Mouse (Mus musculus): ENCODE data around the gene Cdkl3. TPM values are rescaled to one million over a fixed set of nuclear protein-coding genes. Genes with fewer than 3 reads are reported as not detected.

Gene Cdkl3
- polyA plus RNA-seq, 1 experiment from 2014 or later: 1.6 TPM

GRCm38 (mm10) chr11:51971644-51972043 is 32.4 kb upstream of the Cdkl3 start:
- ATAC-seq (no peak), DNase-seq (no peak)
- Histone ChIP-seq H3K27ac (ENCODE audit: low read depth) (no peak overlapping the region), H3K9me3 (ENCODE audit: low read length) (no peaks in the 10 kb centered on the region), H3K27me3 (ENCODE audit: insufficient read depth, low read length) (no peaks in the 10 kb centered on the region), H3K4me3 (ENCODE audit: low read depth, low read length) (no peak overlapping the region), H3K36me3 (replicated peaks; ENCODE audit: insufficient read depth, low read length) (peaks cover 50% of the 10 kb centered on the region), H3K4me2 (ENCODE audit: low read depth, low read length) (no peak overlapping the region), H3K9ac (replicated peaks) (no peak overlapping the region), H3K4me1 (ENCODE audit: insufficient read depth) (peaks cover 9% of the 10 kb centered on the region)
- TF ChIP-seq EP300 (IDR thresholded peaks at IDR 0.05; ENCODE audit: low read depth) (no peak), CTCF (IDR thresholded peaks at IDR 0.05; ENCODE audit: low read depth) (no peak)
- WGBS (ENCODE audit: insufficient replicate concordance): 85% methylated on average over 6 of the region's 6 CpGs

GRCm38 (mm10) chr11:51999611-52000289 is 4.3 kb upstream of the Cdkl3 start:
- H3K36me3 ChIP-seq (replicated peaks; ENCODE audit: insufficient read depth, low read length): peaks cover 33% of the 10 kb centered on the region
- peak; percentile 68 for DNase-seq
- peak overlapping the region; percentile 98 for H3K9ac ChIP-seq (replicated peaks)
- no peaks in the 10 kb centered on the region for H3K9me3 ChIP-seq (ENCODE audit: low read length)
- peak overlapping the region; percentile 98 for H3K4me3 ChIP-seq (ENCODE audit: low read depth, low read length)
- no peaks in the 10 kb centered on the region for H3K27me3 ChIP-seq (ENCODE audit: insufficient read depth, low read length)
- peaks cover 23% of the 10 kb centered on the region for H3K4me1 ChIP-seq (ENCODE audit: insufficient read depth)
- WGBS (ENCODE audit: insufficient replicate concordance): under 1% methylated on average over 28 of the region's 29 CpGs
- TF ChIP-seq EP300 (IDR thresholded peaks at IDR 0.05; ENCODE audit: low read depth): no peak
- peak; percentile 23 for TF ChIP-seq CTCF (IDR thresholded peaks at IDR 0.05; ENCODE audit: low read depth)
- peak overlapping the region; percentile 86 for H3K4me2 ChIP-seq (ENCODE audit: low read depth, low read length)
- peak overlapping the region; percentile 99 for H3K27ac ChIP-seq (ENCODE audit: low read depth)
- peak; percentile 12 for ATAC-seq

DNA sequence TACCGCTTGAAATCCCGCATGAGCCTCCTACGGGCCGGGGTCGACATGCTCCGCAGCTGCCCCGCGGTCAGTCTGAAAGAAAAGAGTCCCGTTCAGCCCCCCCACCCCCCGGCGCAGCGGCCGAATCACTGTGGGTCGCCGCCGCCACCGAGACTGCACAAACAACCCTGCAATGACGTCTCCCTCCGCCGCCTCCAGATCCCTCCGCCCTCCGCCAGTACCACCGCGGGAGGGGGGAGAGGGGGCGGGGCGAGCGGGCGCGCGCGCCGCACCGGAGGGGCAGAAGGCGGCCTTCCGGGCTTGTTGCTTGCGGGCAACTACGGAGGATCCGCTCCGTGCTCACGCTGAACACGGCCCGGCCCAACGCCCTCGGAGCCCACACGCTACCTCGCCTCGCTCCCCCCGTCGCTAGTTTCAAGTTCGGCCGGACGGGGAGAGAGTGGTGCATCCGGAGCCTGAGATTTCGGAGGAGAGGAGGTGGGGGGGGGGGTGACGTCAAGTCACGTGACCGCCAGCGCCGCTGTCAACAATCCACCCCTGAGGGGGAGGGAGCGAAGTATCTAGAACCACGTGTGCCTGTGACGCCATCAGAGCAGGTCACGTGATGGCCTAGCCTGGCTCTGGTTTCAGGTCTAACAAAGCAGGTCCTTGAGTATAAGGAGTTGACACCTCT is 3.6 kb upstream of the Cdkl3 start, which contains the start of gene Ube2b:
Ube2b (minus strand) TSS at position 473 of the 673 bp plus-strand sequence.
- TF ChIP-seq EP300 (IDR thresholded peaks at IDR 0.05; ENCODE audit: low read depth) (no peak), CTCF (IDR thresholded peaks at IDR 0.05; ENCODE audit: low read depth) (no peak)
- WGBS (ENCODE audit: insufficient replicate concordance): 0% methylated on average over 47 of the region's 63 CpGs
- peak within 1 kb of the TSS; percentile 98 for H3K9ac ChIP-seq (replicated peaks)
- peak within 1 kb of the TSS; percentile 86 for H3K4me2 ChIP-seq (ENCODE audit: low read depth, low read length)
- H3K9me3 ChIP-seq (ENCODE audit: low read length): no peaks in the 10 kb centered on the region
- H3K4me1 ChIP-seq (ENCODE audit: insufficient read depth): peaks cover 27% of the 10 kb centered on the region
- DNase-seq (peak; percentile 97), ATAC-seq (peak; percentile 82)
- peak within 1 kb of the TSS; percentile 98 for H3K4me3 ChIP-seq (ENCODE audit: low read depth, low read length)
- peaks cover 26% of the 10 kb centered on the region for H3K36me3 ChIP-seq (replicated peaks; ENCODE audit: insufficient read depth, low read length)
- no peaks in the 10 kb centered on the region for H3K27me3 ChIP-seq (ENCODE audit: insufficient read depth, low read length)
- peak within 1 kb of the TSS; percentile 99 for H3K27ac ChIP-seq (ENCODE audit: low read depth)

GRCm38 (mm10) chr11:52001341-52001740 is 2.7 kb upstream of the Cdkl3 start:
- Histone ChIP-seq H3K4me1 (ENCODE audit: insufficient read depth) (peaks cover 29% of the 10 kb centered on the region), H3K9ac (replicated peaks) (no peak overlapping the region), H3K27ac (ENCODE audit: low read depth) (peak overlapping the region; percentile 50; the same call in 1 of the 2 replicates), H3K4me2 (ENCODE audit: low read depth, low read length) (peak overlapping the region; percentile 56; the same call in 1 of the 2 replicates), H3K4me3 (ENCODE audit: low read depth, low read length) (no peak overlapping the region), H3K27me3 (ENCODE audit: insufficient read depth, low read length) (no peaks in the 10 kb centered on the region), H3K36me3 (replicated peaks; ENCODE audit: insufficient read depth, low read length) (peaks cover 17% of the 10 kb centered on the region), H3K9me3 (ENCODE audit: low read length) (no peaks in the 10 kb centered on the region)
- TF ChIP-seq CTCF (IDR thresholded peaks at IDR 0.05; ENCODE audit: low read depth): no peak
- ATAC-seq: no peak
- 71% methylated on average over 10 of the region's 10 CpGs for WGBS (ENCODE audit: insufficient replicate concordance)
- no peak for DNase-seq

DNA sequence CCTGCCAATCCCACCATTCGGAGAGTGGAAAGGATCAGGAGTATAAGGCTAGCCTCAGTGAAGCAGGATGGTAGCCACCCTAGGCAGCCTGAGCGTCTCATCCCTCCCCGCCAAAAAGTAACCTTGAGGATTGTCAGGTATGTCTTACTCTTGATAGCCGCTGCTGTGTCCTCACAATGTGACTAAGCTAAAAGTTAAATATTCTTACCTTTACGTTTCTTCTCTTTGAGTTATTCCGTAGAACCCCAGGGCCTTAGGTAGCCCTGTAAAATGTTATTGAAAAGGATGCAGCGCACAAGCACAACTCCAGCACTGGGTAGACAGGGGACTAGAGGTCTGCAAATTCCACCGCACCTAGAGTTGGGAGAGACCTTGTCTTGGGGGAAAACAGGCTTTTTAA is 2.2 kb upstream of the Cdkl3 start:
- Histone ChIP-seq H3K27me3 (ENCODE audit: insufficient read depth, low read length) (no peaks in the 10 kb centered on the region), H3K9ac (replicated peaks) (no peak overlapping the region), H3K4me1 (ENCODE audit: insufficient read depth) (peaks cover 29% of the 10 kb centered on the region), H3K9me3 (ENCODE audit: low read length) (no peaks in the 10 kb centered on the region), H3K36me3 (replicated peaks; ENCODE audit: insufficient read depth, low read length) (peaks cover 12% of the 10 kb centered on the region; the same call in 1 of the 2 replicates), H3K4me2 (ENCODE audit: low read depth, low read length) (no peak overlapping the region), H3K27ac (ENCODE audit: low read depth) (no peak overlapping the region), H3K4me3 (ENCODE audit: low read depth, low read length) (no peak overlapping the region)
- no peak for TF ChIP-seq EP300 (IDR thresholded peaks at IDR 0.05; ENCODE audit: low read depth)
- TF ChIP-seq CTCF (IDR thresholded peaks at IDR 0.05; ENCODE audit: low read depth): no peak
- ATAC-seq: no peak
- DNase-seq: no peak
- WGBS (ENCODE audit: insufficient replicate concordance): 91% methylated on average over 8 of the region's 8 CpGs

- DNase-seq (no peak), ATAC-seq (no peak)
- peak overlapping the region; percentile 92 for H3K27ac ChIP-seq (ENCODE audit: low read depth)
- TF ChIP-seq CTCF (IDR thresholded peaks at IDR 0.05; ENCODE audit: low read depth) (no peak), EP300 (IDR thresholded peaks at IDR 0.05; ENCODE audit: low read depth) (no peak)
- 73% methylated on average over 13 of the region's 13 CpGs for WGBS (ENCODE audit: insufficient replicate concordance)
- H3K4me2 ChIP-seq (ENCODE audit: low read depth, low read length): peak overlapping the region; percentile 91
- H3K9ac ChIP-seq (replicated peaks): peak overlapping the region; percentile 76
- peaks cover 29% of the 10 kb centered on the region for H3K4me1 ChIP-seq (ENCODE audit: insufficient read depth)
- H3K4me3 ChIP-seq (ENCODE audit: low read depth, low read length): peak overlapping the region; percentile 70
- no peaks in the 10 kb centered on the region for H3K27me3 ChIP-seq (ENCODE audit: insufficient read depth, low read length)
- H3K36me3 ChIP-seq (replicated peaks; ENCODE audit: insufficient read depth, low read length): peaks cover under 1% of the 10 kb centered on the region; the same call in 1 of the 2 replicates
- no peaks in the 10 kb centered on the region for H3K9me3 ChIP-seq (ENCODE audit: low read length)
These were observed 1.0 kb upstream of the Cdkl3 start for GRCm38 (mm10) chr11:52002842-52003504.
